Mouse (Mus musculus) cerebellum, adult 2 months (tissue): ENCODE results near the gene Fra10ac1.

Experiments
- CTCF ChIP-seq: fragments of 200-500 bp; IDR thresholded peaks from 2 replicates; pipeline ENCODE4 v1.5.1; 2011; ENCODE audit warnings: low read depth, mild to moderate bottlenecking, control low read depth, low read length, moderate library complexity, borderline replicate concordance; ENCODE audit not compliant: insufficient read depth
- POLR2A ChIP-seq: fragments of 200-500 bp; IDR thresholded peaks from 2 replicates; pipeline ENCODE4 v1.6.1; 2011; ENCODE audit warnings: low read length, control low read depth, borderline replicate concordance; ENCODE audit not compliant: insufficient read depth

DNA sequence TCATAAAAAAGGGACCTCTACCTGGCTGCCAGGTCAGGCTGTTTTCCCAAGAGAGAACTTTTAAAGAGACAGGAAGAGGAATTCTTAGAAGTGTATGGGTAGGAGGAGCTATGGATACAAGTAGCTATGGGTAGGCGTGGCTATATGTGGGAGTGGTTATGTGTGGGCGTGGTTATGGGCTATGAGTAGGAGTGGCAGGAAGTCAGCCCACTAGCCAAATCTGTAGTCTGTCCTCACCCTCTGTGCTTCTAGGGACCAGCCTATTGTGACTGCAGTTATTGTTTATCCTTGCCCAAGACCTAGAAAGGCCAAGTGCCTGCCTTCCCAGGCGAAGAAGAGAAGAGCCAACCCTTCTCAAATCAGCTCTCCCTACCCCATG lies 13.9 kb upstream of the Fra10ac1 start:
- TF ChIP-seq CTCF, result no peak
- TF ChIP-seq POLR2A, result no peak
